Mouse (Mus musculus) limb, embryonic 10.5 days (tissue): ENCODE measurements around the gene Olfr1329. TPM values are rescaled to one million over a fixed set of nuclear protein-coding genes. Genes with fewer than 3 reads are reported as not detected.
"Not testable (repeated sequence)": the region's sequence is repeated elsewhere in the genome, so short reads cannot be mapped to it uniquely, and the experiment has no call there.

ENCODE experiments used
- DNase-seq: peaks from one replicate; pipeline ENCODE4 v3.0.0-alpha.2; 2017; ENCODE audit warnings: low spot score
- H3K27ac ChIP-seq: fragments of 300-500 bp; sonication (generic); 2 replicates; pipeline ENCODE4 v1.5.1; 2016; ENCODE audit warnings: mild to moderate bottlenecking
- H3K27me3 ChIP-seq: fragments of 300-500 bp; sonication (generic); 2 replicates; pipeline ENCODE4 v1.6.1; 2016; ENCODE audit warnings: low read depth, mild to moderate bottlenecking; ENCODE audit not compliant: poor library complexity, severe bottlenecking
- H3K36me3 ChIP-seq: fragments of 300-500 bp; sonication (generic); 2 replicates; pipeline ENCODE4 v1.6.1; 2016; ENCODE audit warnings: mild to moderate bottlenecking, moderate library complexity
- H3K4me1 ChIP-seq: fragments of 300-500 bp; sonication (generic); 2 replicates; pipeline ENCODE4 v1.6.1; 2016
- H3K4me3 ChIP-seq: fragments of 300-500 bp; sonication (generic); 2 replicates; pipeline ENCODE4 v1.5.1; 2016; ENCODE audit warnings: mild to moderate bottlenecking, moderate library complexity
- H3K9me3 ChIP-seq: fragments of 300-500 bp; sonication (generic); replicated peaks from 2 replicates; pipeline ENCODE4 v1.6.1; 2016; ENCODE audit warnings: mild to moderate bottlenecking
- WGBS: fragments of 180-500 bp; shearing (Covaris S2); methylation state at CpG from one replicate; pipeline ENCODE4 v1.1.7; 2016; 5-methylcytosine and 5-hydroxymethylcytosine counted together
- polyA plus RNA-seq: library from polyadenylated mRNA; unstranded; fragments of >200 nt; fragmentation: Nextera tagmentation; extraction: Ambion mirVana; gene quantifications from 2 replicates; pipeline ENCODE4 v1.2.1, GENCODE M21; 2016

The Olfr1329 gene
- polyA plus RNA-seq, result not detected in 2 replicates

DNA sequence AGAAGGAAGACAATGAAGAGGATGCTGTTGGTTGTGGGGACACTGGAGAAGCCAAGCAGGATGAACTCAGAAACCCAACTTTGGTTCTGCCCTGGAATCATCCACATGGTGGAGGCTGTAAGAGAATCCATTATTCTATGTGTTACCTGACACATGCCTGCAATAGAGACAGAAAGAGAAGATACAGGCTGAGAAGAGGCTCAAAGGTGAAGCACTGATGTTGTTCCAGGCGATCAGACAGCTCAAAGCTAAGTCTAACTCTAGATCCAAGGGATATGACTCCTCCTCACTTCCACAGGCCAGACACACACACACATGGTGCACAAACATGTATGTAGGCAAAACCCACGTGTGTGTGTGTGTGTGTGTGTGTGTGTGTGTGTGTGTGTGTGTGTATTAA lies at the start of gene Olfr1329:
Gene Olfr1329, minus strand, starts transcription at position 101 of the 400 bp plus-strand sequence.
- not testable (repeated sequence) for DNase-seq, H3K36me3 ChIP-seq, H3K27ac ChIP-seq, H3K9me3 ChIP-seq, H3K4me3 ChIP-seq, H3K27me3 ChIP-seq, H3K4me1 ChIP-seq
- WGBS, result 61% methylated on average over 2 of the region's 2 CpGs

GRCm38 (mm10) chr4:118961141-118961628 lies 43.9 kb upstream of the Olfr1329 start, which contains the start of gene Lao1:
Gene Lao1, plus strand, starts transcription at chr4:118961578.
- no peak within 1 kb of the TSS for H3K4me3 ChIP-seq
- no peaks in the 10 kb centered on the region for H3K9me3 ChIP-seq
- WGBS, result 81% methylated on average over 2 of the region's 2 CpGs
- no peaks in the 10 kb centered on the region for H3K27me3 ChIP-seq
- no peaks in the 10 kb centered on the region for H3K36me3 ChIP-seq
- DNase-seq, result peak; percentile 10
- H3K27ac ChIP-seq, result no peak within 1 kb of the TSS
- no peaks in the 10 kb centered on the region for H3K4me1 ChIP-seq

DNA sequence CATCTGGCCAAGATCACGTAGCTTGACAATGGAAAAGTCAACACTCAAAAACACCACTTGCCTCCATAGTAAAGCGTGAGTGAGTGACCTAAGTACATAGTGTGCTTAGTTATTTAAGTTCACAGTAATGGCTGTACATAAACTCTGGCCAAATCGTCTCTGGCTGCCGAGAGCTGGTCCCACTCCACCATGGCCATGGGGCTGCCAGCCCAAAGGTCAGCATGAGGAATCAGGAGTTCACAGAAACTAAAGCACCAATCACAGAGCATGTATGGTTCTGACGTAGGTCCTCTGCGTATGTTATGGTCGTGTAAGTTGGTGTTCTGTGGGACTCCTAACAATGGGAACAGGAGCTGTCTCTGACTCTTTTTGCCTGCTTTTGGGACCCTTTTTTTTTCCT lies 41.5 kb upstream of the Olfr1329 start:
- 89% methylated on average over 7 of the region's 7 CpGs for WGBS
- Histone ChIP-seq H3K9me3 (no peaks in the 10 kb centered on the region), H3K4me1 (no peaks in the 10 kb centered on the region), H3K27ac (no peak overlapping the region), H3K4me3 (no peak overlapping the region), H3K36me3 (no peaks in the 10 kb centered on the region), H3K27me3 (no peaks in the 10 kb centered on the region)
- peak; percentile 3 for DNase-seq

- no peaks in the 10 kb centered on the region for H3K4me1 ChIP-seq
- DNase-seq, result no peak
- H3K36me3 ChIP-seq, result no peaks in the 10 kb centered on the region
- no peak within 1 kb of the TSS for H3K27ac ChIP-seq
- no peaks in the 10 kb centered on the region for H3K9me3 ChIP-seq
- no peaks in the 10 kb centered on the region for H3K27me3 ChIP-seq
- H3K4me3 ChIP-seq, result no peak within 1 kb of the TSS
- WGBS, result 77% methylated on average over 2 of the region's 2 CpGs
Observed at GRCm38 (mm10) chr4:118938512-118938911, 21.2 kb upstream of the Olfr1329 start, which contains the start of gene Olfr1328. Gene Olfr1328, minus strand, starts transcription at chr4:118938612.

DNA sequence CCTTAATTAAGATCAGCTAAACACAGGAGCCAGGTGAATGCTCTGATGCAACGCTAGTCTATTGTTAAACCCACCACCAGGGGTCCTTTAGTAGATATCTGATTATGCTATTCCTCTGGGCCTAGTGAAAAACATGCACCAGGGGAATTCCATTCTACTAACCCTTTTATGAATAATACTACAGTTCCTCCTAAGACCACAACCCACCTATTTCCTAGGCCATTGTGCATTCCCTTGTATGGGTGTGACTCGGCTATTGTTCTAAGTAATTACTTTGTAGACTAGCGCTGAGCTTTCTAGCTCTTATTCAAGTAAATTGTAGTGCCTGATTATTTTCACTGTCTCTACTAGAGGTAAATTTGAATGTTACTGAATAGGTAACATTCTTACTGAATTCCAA lies 14.1 kb upstream of the Olfr1329 start:
- H3K27ac ChIP-seq, H3K4me3 ChIP-seq, H3K9me3 ChIP-seq, DNase-seq, H3K36me3 ChIP-seq, H3K27me3 ChIP-seq, H3K4me1 ChIP-seq: not testable (repeated sequence)
- WGBS, result 84% methylated on average over 3 of the region's 3 CpGs

GRCm38 (mm10) chr4:118901981-118902380 lies 15.3 kb downstream of the Olfr1329 start:
- 87% methylated on average over 2 of the region's 2 CpGs for WGBS
- no peak overlapping the region for H3K4me3 ChIP-seq
- DNase-seq, result no peak
- no peaks in the 10 kb centered on the region for H3K4me1 ChIP-seq
- no peaks in the 10 kb centered on the region for H3K36me3 ChIP-seq
- no peak overlapping the region for H3K27ac ChIP-seq
- H3K9me3 ChIP-seq, result no peaks in the 10 kb centered on the region
- H3K27me3 ChIP-seq, result no peaks in the 10 kb centered on the region

GRCm38 (mm10) chr4:118888297-118888696 lies 29.0 kb downstream of the Olfr1329 start, which contains the start of gene Olfr1330:
Gene Olfr1330, plus strand, starts transcription at chr4:118888597.
- 86% methylated on average over 1 of the region's 1 CpGs for WGBS
- Histone ChIP-seq H3K4me1 (no peaks in the 10 kb centered on the region), H3K27ac (no peak within 1 kb of the TSS), H3K36me3 (no peaks in the 10 kb centered on the region), H3K27me3 (no peaks in the 10 kb centered on the region), H3K9me3 (no peaks in the 10 kb centered on the region), H3K4me3 (no peak within 1 kb of the TSS)
- DNase-seq, result no peak

GRCm38 (mm10) chr4:118867566-118867965 lies 49.7 kb downstream of the Olfr1329 start:
- Histone ChIP-seq H3K27ac (no peak overlapping the region), H3K4me1 (no peaks in the 10 kb centered on the region), H3K4me3 (no peak overlapping the region)

More at GRCm38 (mm10) chr4:118867566-118867965, 49.7 kb downstream of the Olfr1329 start:
- Histone ChIP-seq H3K36me3 (no peaks in the 10 kb centered on the region), H3K9me3 (no peaks in the 10 kb centered on the region), H3K27me3 (no peaks in the 10 kb centered on the region)
- DNase-seq, result no peak

Other genes with a start within 250 kb of the Olfr1329 start
- 0.05 TPM in 1 of 2 replicates, not detected in the other for gene Olfr1342, start 224.7 kb downstream of the Olfr1329 start, polyA plus RNA-seq
- not detected in 2 replicates for gene Olfr1341, start 213.9 kb downstream of the Olfr1329 start, polyA plus RNA-seq
- not detected in 2 replicates for gene Olfr1340, start 197.3 kb downstream of the Olfr1329 start, polyA plus RNA-seq
- not detected in 2 replicates for gene Olfr1339, start 185.3 kb downstream of the Olfr1329 start, polyA plus RNA-seq
- not detected in 2 replicates for gene Olfr1338, start 158.7 kb downstream of the Olfr1329 start, polyA plus RNA-seq
- gene Olfr1337, start 134.9 kb downstream of the Olfr1329 start, polyA plus RNA-seq, result not detected in 2 replicates
- not detected in 2 replicates for gene Olfr1335, start 107.5 kb downstream of the Olfr1329 start, polyA plus RNA-seq
- not detected in 2 replicates for gene Olfr1333, start 81.2 kb downstream of the Olfr1329 start, polyA plus RNA-seq
- not detected in 2 replicates for gene Olfr1331, start 52.8 kb downstream of the Olfr1329 start, polyA plus RNA-seq
- 0.03 TPM in 1 of 2 replicates, not detected in the other for gene Olfr1330, start 28.9 kb downstream of the Olfr1329 start, polyA plus RNA-seq
- not detected in 2 replicates for gene Olfr1328, start 21.1 kb upstream of the Olfr1329 start, polyA plus RNA-seq
- not detected in 2 replicates for gene Lao1, start 44.1 kb upstream of the Olfr1329 start, polyA plus RNA-seq
- gene Slc2a1, start 191.2 kb upstream of the Olfr1329 start, polyA plus RNA-seq, result 110 and 139 TPM in 2 replicates